ENCODE assay signal across 19 mouse cellular contexts in the genomic region with DNA sequence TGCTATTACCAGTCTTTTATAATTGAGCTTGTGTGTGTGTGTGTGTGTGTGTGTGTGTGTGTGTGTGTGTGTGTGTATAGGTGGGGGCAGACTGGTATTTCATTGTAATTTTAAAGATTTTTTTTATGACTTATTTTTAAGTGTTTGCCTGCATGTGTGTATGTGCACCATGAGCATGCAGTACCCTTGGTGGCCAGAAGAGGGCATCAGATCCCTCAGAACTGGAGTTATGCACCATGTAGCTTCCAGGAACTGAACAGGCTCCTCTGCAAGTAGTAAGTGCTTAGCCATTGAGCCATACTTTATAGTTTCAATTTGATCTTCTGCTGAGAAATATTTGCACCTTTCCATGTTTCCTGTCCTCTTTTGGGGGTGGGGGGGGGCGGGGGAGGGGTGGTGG. TPM values are rescaled to one million over a fixed set of nuclear protein-coding genes. Genes with fewer than 3 reads are reported as not detected.
DNase-seq lines count a peak whose midpoint lies in the region; ATAC-seq and TF ChIP-seq lines count a peak whose summit lies in the region.
"Had no signal": no experiment of that assay in that cellular context is flagged by ENCODE, and none has a peak within 500 bp of the region (broad histone marks: within the 10 kb centered on the region; RNA-seq: fewer than 3 reads in every experiment).

No protein-coding gene starts in this region.

- no peaks in the 10 kb centered on the region for H3K36me3 ChIP-seq in liver, embryonic 14.5 days (replicated peaks; ENCODE audit: control insufficient read depth, insufficient read depth, low read depth)
- peaks cover 8% of the 10 kb centered on the region for H3K36me3 ChIP-seq in liver, embryonic 11.5 days (ENCODE audit: control insufficient read depth, insufficient read depth, low read length)
- H3K36me3 ChIP-seq: stomach, embryonic 15.5 days had no signal

- TF ChIP-seq EP300 in liver, embryonic 14.5 days (IDR thresholded peaks at IDR 0.05; ENCODE audit: low read depth), result no peak

- peaks cover 3% of the 10 kb centered on the region for H3K9me3 ChIP-seq in liver, embryonic 14.5 days (ENCODE audit: control insufficient read depth, low read length)
- H3K9me3 ChIP-seq in liver, embryonic 11.5 days (ENCODE audit: control insufficient read depth, low read length), result peaks cover 7% of the 10 kb centered on the region; the same call in 1 of the 2 replicates
- H3K9me3 ChIP-seq: liver, embryonic 13.5 days; neural tube, embryonic 15.5 days; stomach, embryonic 15.5 days had no signal

- intact Hi-C loops in gastrocnemius, adult 2 months (cut with DNase I), result no loop called here

- no peak for ATAC-seq in liver, embryonic 14.5 days (ENCODE audit: insufficient read depth)
- ATAC-seq in liver, embryonic 11.5 days (replicated peaks; ENCODE audit: low FRiP score), result no peak
- ATAC-seq: inflammation-experienced regulatory T-cells, adult 6 months; midbrain, embryonic 16.5 days had no signal

- H3K4me2 ChIP-seq in liver, embryonic 14.5 days (ENCODE audit: low read depth), result no peak overlapping the region
- no peak overlapping the region for H3K4me2 ChIP-seq in liver, embryonic 11.5 days
- H3K4me2 ChIP-seq: heart, embryonic 11.5 days; liver, embryonic 13.5 days; neural tube, embryonic 15.5 days; stomach, embryonic 15.5 days had no signal

- WGBS in liver, embryonic 14.5 days (ENCODE audit: insufficient replicate concordance), result 31% methylated on average over 1 of the region's 1 CpGs
- 44% methylated on average over 1 of the region's 1 CpGs for WGBS in liver, embryonic 11.5 days

- H3K4me1 ChIP-seq in liver, embryonic 14.5 days (replicated peaks; ENCODE audit: control insufficient read depth in 2 of 2, insufficient read depth in 2 of 2, low read length in 1 of 2), result 0 out of 4 replicates have a peak, but pooled peaks cover 0 to 2% of the 10 kb centered on the region in 2 experiments
- H3K4me1 ChIP-seq in liver, embryonic 11.5 days (replicated peaks; ENCODE audit: control insufficient read depth, insufficient read depth, low read length), result no peaks in the 10 kb centered on the region
- no peaks in the 10 kb centered on the region for H3K4me1 ChIP-seq in cortical plate, adult 2 months (ENCODE audit: control insufficient read depth, insufficient read depth, low read length)
- H3K4me1 ChIP-seq: liver, embryonic 13.5 days; neural tube, embryonic 15.5 days; stomach, embryonic 15.5 days had no signal

- H3K9ac ChIP-seq in liver, embryonic 14.5 days (replicated peaks), result no peak overlapping the region
- H3K9ac ChIP-seq in liver, embryonic 11.5 days (ENCODE audit: low read depth, low read length), result no peak overlapping the region
- H3K9ac ChIP-seq: liver, embryonic 13.5 days; neural tube, embryonic 15.5 days; stomach, embryonic 15.5 days had no signal

- no peak for TF ChIP-seq POLR2A in cortical plate, adult 2 months (IDR thresholded peaks at IDR 0.05; ENCODE audit: extremely low read depth, insufficient read depth, low read length)

- DNase-seq in gastrocnemius, adult 2 months, result no peak
- no peak for DNase-seq in gastrocnemius, postnatal 25 days
- DNase-seq in liver, embryonic 14.5 days (ENCODE audit: low read depth in 3 of 3, low spot score in 3 of 3), result no peak
- no peak for DNase-seq in liver, embryonic 11.5 days (ENCODE audit: low spot score)
- peak; percentile 16 for DNase-seq in CD4-positive helper T cell, adult 2 months (ENCODE audit: low read depth, low spot score)
- DNase-seq in adrenal gland, adult 8-10 months, result no peak
- DNase-seq in right cerebral cortex, postnatal 36 days (ENCODE audit: low spot score in 2 of 2), result no peak
- DNase-seq: adrenal gland, postnatal 36 days; cerebellum, postnatal 25 days; gastrocnemius, postnatal 36 days; kidney, postnatal 14 days; liver, embryonic 13.5 days; thymus, postnatal 36 days had no signal

- TF ChIP-seq CTCF in gastrocnemius, adult 2 months (IDR thresholded peaks at IDR 0.05), result peak; percentile 33
- TF ChIP-seq CTCF in liver, embryonic 14.5 days (IDR thresholded peaks at IDR 0.05; ENCODE audit: low read depth), result peak; percentile 55
- TF ChIP-seq CTCF in cortical plate, adult 2 months (IDR thresholded peaks at IDR 0.05; ENCODE audit: extremely low read depth, insufficient read depth, low read length), result 0 out of 2 replicates have a peak, but pooled peaks have one; percentile 18

- no peaks in the 10 kb centered on the region for H3K27me3 ChIP-seq in liver, embryonic 14.5 days (ENCODE audit: control insufficient read depth, insufficient read depth, low read length)
- no peaks in the 10 kb centered on the region for H3K27me3 ChIP-seq in liver, embryonic 11.5 days (replicated peaks; ENCODE audit: control insufficient read depth, insufficient read depth, low read length)
- H3K27me3 ChIP-seq: liver, embryonic 13.5 days; neural tube, embryonic 15.5 days; stomach, embryonic 15.5 days had no signal

- H3K27ac ChIP-seq in gastrocnemius, adult 2 months, result no peak overlapping the region
- H3K27ac ChIP-seq in liver, embryonic 14.5 days, result no peak overlapping the region
- H3K27ac ChIP-seq in liver, embryonic 11.5 days (ENCODE audit: low read depth, low read length), result no peak overlapping the region
- no peak overlapping the region for H3K27ac ChIP-seq in cortical plate, adult 2 months (ENCODE audit: insufficient read depth, low read length)
- H3K27ac ChIP-seq: liver, embryonic 13.5 days; stomach, embryonic 15.5 days had no signal

- H3K4me3 ChIP-seq in gastrocnemius, adult 2 months, result no peak overlapping the region
- no peak overlapping the region for H3K4me3 ChIP-seq in liver, embryonic 14.5 days (ENCODE audit: insufficient read depth in 1 of 2, low read depth in 2 of 2, low read length in 2 of 2)
- H3K4me3 ChIP-seq in liver, embryonic 11.5 days (ENCODE audit: low read depth, low read length), result no peak overlapping the region
- no peak overlapping the region for H3K4me3 ChIP-seq in cortical plate, adult 2 months (ENCODE audit: insufficient read depth, low read length)
- H3K4me3 ChIP-seq: liver, embryonic 13.5 days; neural tube, embryonic 15.5 days; stomach, embryonic 15.5 days had no signal

RNA-seq across cellular contexts. Expression of gene Rnf7, which starts 16.9 kb away (rescaled TPM):
- total RNA-seq in gastrocnemius, adult 2 months (2021), result 10 to 100 TPM; 67.3 to 80.3 TPM
- total RNA-seq in gastrocnemius, postnatal 25 days (2021), result 10 to 100 TPM; 62.9 to 65.7 TPM
- 64.2 and 110 TPM in 2 replicates for polyA plus RNA-seq in liver, embryonic 14.5 days (2012; rRNA removed)
- 78.6 and 82.3 TPM in 2 replicates for polyA plus RNA-seq in liver, embryonic 14.5 days (2014; fragmentation: Nextera tagmentation; extraction: Ambion mirVana)
- polyA plus RNA-seq in liver, embryonic 11.5 days (2014; fragmentation: Nextera tagmentation; extraction: Ambion mirVana), result 172 and 173 TPM in 2 replicates
- polyA plus RNA-seq in cortical plate, adult 2 months (2012; rRNA removed), result 190 TPM in 2 replicates
- 10 to 100 TPM; 71.2 to 80.5 (median 77.9) TPM for total RNA-seq in adrenal gland, adult 8-10 months (2022)
